Mouse (Mus musculus): ENCODE results near the gene Slc9a3r1. TPM values are rescaled to one million over a fixed set of nuclear protein-coding genes. Genes with fewer than 3 reads are reported as not detected.

Slc9a3r1 gene
- total RNA-seq, 2 experiments from 2014 or later = 44.7 to 51.4 TPM

GRCm38 (mm10) chr11:115187693-115188092 is 24.6 kb downstream of the Slc9a3r1 start, which contains the start of gene Nat9:
Gene Nat9, minus strand, starts transcription at chr11:115187859.
- ATAC-seq (replicated peaks; ENCODE audit: poor library complexity) = no peak

- peak; percentile 53 for ATAC-seq (replicated peaks; ENCODE audit: poor library complexity)
These were observed 25.5 kb downstream of the Slc9a3r1 start for GRCm38 (mm10) chr11:115188539-115189231.

- peak; percentile 22 for ATAC-seq (replicated peaks; ENCODE audit: poor library complexity)
These were observed 26.2 kb downstream of the Slc9a3r1 start for GRCm38 (mm10) chr11:115189304-115189703.

- no peak for ATAC-seq (replicated peaks; ENCODE audit: poor library complexity)
These were observed 29.0 kb downstream of the Slc9a3r1 start for GRCm38 (mm10) chr11:115192180-115192579.

DNA sequence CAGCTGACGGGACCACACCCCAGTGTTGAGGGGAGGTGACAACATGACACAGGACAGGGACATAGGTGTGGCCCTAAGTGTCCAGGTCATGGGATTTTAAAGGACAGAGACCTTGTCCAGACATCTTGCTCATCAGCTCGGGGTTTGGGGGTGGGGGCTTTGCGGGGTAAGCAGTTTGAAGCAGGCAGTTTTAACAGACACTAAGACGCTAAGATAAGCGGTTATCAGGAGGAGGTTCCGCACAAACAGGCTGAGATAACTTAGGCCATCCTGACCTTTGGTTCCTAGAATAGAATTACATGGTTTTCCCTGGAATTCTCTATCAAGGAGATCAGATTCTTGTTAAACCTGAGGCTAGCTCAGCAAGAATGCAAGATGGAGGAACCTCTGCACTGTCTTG is 31.6 kb downstream of the Slc9a3r1 start:
- no peak for ATAC-seq (replicated peaks; ENCODE audit: poor library complexity)

DNA sequence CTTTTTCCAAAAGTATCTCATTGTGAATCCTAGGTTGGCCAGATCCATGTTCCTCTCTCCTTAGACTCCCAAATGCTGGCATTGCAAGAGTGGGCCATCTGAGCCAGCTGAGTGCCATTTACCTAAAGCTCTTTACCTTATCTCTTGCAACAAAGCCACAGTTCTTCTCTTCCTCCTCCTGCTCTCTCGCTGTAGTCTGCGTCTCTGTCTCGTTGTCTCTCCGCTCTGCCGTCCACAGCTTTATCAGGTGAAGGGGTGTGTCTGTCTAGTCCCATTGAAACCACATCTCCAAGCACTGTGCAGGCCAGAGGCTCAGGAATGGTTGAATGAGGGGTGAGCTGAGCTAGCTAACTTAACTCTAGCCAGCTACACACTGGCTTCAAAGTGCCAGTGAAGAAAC is 32.8 kb downstream of the Slc9a3r1 start:
- peak; percentile 85 for ATAC-seq (replicated peaks; ENCODE audit: poor library complexity)

- ATAC-seq (replicated peaks; ENCODE audit: poor library complexity) = no peak
These were observed 34.4 kb downstream of the Slc9a3r1 start for GRCm38 (mm10) chr11:115197558-115197957.

DNA sequence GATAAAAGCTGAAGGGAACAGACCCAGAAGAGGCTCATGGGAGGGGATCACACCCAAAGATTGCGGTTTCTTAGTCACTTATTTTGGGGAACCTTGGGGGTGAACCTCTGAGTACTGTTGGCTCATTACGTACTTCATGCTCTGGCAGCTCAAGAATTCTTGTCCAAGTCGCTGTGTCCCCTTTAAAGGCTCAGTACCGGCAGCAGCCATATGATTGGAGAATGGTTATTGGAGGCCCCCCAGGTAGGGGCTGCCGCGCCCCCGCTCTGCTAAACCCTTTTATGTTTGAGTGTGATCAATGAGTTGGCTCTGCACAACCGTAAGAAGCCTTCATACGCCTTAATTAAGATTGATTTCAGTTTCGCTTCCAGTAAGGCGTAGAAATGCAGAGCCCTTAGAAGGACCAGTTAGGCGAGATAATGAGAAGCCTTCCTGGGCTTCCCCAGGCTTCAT is 35.8 kb downstream of the Slc9a3r1 start:
- no peak for ATAC-seq (replicated peaks; ENCODE audit: poor library complexity)

DNA sequence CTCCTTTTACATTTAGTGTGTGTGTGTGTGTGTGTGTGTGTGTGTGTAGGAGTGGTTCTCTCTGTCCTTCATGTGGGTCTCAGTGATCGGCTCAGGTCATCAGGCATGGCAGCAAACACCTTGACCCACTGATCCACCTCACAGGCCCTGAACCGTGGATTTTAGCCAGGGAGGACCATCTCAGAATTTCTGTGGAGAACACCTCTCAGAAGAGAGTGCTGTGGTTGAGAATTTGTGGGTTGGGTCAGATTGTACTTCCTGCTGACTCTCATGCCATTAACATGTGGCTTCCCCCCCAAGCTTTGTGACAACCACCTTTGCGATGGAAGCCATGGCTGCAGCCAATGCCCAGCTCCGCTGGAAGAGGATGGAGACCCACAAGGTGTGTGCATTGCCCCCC is 37.4 kb downstream of the Slc9a3r1 start:
- ATAC-seq (replicated peaks; ENCODE audit: poor library complexity) = no peak

GRCm38 (mm10) chr11:115202316-115202715 is 39.2 kb downstream of the Slc9a3r1 start:
- peak; percentile 97 for ATAC-seq (replicated peaks; ENCODE audit: poor library complexity)

GRCm38 (mm10) chr11:115202756-115203155 is 39.6 kb downstream of the Slc9a3r1 start:
- no peak for ATAC-seq (replicated peaks; ENCODE audit: poor library complexity)

GRCm38 (mm10) chr11:115208126-115208525 is 45.0 kb downstream of the Slc9a3r1 start:
- ATAC-seq (replicated peaks; ENCODE audit: poor library complexity) = no peak

DNA sequence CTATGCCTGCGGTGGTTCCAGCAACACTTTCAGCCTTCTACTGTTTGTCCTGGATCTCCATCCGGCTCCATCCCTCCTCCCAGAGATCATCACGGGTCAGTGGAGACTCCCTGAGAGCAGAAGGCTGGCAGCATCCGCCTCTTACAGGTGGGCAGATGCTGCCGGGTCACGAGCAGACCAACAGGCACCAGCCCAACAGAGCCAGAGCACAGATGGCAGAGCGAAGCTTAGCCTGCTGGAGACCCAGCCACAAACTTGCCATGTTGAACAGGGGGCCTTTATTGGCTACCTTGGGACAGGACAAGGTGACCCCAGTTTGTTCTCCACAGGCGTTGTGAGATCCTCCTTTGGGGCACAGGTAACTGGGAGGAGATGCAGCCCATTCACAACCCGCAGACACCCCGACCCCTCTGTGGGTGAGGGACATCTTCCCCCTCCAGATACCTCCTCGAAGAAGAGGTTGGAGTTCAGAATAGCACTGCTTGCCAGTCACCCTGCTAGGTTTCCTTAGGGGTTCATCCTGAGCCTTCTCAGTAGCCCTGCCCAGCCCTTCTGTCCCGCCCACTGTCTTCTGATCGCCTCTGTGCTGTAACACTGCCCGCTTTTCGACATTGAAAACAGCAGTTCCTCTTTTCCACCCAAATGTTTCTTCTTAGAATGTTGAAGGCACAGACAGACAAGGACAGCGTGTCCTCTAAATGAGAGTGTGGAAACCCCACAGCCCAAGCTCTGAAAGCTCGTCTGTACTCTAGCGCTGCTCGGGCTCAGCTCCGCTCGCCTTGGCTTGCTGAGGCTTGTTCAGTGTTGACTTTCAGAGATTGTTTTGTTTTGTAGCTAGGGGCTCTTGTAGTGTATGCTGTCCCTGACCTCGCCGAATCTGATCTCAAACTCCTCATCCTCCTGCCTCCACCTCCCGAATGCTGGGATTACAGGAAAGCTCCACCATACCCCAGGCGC is 45.9 kb downstream of the Slc9a3r1 start:
- ATAC-seq (replicated peaks; ENCODE audit: poor library complexity) = peak; percentile 84

- no peak for ATAC-seq (replicated peaks; ENCODE audit: poor library complexity)
These were observed 46.8 kb downstream of the Slc9a3r1 start for GRCm38 (mm10) chr11:115209958-115210357.

DNA sequence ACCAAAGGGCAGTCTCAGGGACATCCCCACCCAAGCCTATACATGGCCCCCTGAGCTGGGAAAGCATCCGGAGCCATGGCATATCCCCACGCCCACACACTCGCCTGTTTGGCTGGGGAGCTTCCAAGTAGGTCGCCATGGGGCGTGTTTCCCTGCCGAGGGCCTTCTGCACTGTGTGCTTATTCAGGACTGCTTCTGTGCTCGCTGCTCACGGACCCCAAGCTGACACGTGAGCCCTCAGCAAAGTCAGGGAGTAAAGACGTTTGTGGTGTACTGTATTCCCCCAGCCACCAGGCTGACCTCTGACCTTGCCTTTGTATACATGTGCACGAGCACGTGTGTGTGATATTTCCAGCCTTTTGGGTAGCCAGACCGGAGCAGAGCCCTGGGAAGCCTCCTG is 49.0 kb downstream of the Slc9a3r1 start:
- no peak for ATAC-seq (replicated peaks; ENCODE audit: poor library complexity)

- ATAC-seq (replicated peaks; ENCODE audit: poor library complexity) = no peak
These were observed 52.0 kb downstream of the Slc9a3r1 start for GRCm38 (mm10) chr11:115215123-115215522.

GRCm38 (mm10) chr11:115217439-115218410 is 54.6 kb downstream of the Slc9a3r1 start:
- no peak; the same call in 1 of the 2 replicates for ATAC-seq (replicated peaks; ENCODE audit: poor library complexity)

DNA sequence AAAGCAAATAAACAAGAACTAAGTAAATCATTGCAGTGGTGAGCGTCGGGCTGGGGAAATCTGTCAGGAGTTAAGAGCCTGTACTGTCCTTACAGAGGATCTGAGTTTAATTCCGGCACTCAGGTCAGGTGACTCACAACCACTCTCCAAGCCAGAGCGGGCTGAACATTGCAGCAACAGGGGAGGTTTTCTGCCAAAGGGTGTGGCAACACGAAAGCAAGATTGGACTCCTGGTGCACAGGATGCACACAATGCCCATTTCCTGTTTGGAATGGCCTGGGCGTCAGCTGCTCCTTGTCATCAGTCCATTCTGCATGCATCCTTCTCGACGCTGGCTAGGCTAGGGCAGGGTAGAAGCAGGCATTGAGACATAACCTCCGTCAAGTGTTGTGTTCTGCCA is 56.1 kb downstream of the Slc9a3r1 start:
- ATAC-seq (replicated peaks; ENCODE audit: poor library complexity) = peak; percentile 54

DNA sequence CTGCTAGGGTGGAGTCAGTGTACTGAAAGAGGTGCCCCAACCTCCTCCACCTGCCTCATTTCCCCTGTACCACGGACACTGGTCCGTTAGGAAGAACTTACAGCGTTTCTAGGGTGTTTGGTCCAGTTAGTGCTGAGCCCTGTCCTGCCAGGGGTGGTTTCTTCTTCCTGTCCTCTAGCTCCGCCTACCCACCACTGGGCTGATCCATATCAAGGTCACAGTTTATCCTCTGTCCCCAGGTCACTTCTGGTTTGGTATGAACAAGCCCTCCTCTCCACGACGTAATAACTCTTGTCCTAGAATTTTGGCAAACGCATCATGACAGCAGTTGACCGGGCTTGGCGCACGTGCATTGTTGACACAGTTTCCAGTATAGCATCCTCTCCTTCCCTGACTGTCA is 56.5 kb downstream of the Slc9a3r1 start:
- peak; percentile 6; the same call in 1 of the 2 replicates for ATAC-seq (replicated peaks; ENCODE audit: poor library complexity)

- ATAC-seq (replicated peaks; ENCODE audit: poor library complexity) = no peak
These were observed 58.9 kb downstream of the Slc9a3r1 start for GRCm38 (mm10) chr11:115222077-115222476.

Data from megakaryocyte progenitor cell, adult 5-6 weeks (primary cell).